Mouse (Mus musculus): ENCODE measurements around the gene Gpr39. TPM values are rescaled to one million over a fixed set of nuclear protein-coding genes. Genes with fewer than 3 reads are reported as not detected.
A peak's percentile ranks its signal among the peaks of the same experiment; 100 is the strongest.

Gpr39 gene
- total RNA-seq, 1 experiment from 2014 or later = not detected

- ATAC-seq (replicated peaks in 1 of 2; ENCODE audit: insufficient read depth in 1 of 2, low FRiP score in 2 of 2, low TSS enrichment in 1 of 2, low read depth in 1 of 2, poor library complexity in 2 of 2, severe bottlenecking in 2 of 2) = no peak
These were observed 233.5 kb downstream of the Gpr39 start for GRCm38 (mm10) chr1:125910211-125910870.

GRCm38 (mm10) chr1:125910871-125911265 lies 234.1 kb downstream of the Gpr39 start:
- ATAC-seq (replicated peaks in 1 of 2; ENCODE audit: insufficient read depth in 1 of 2, low FRiP score in 2 of 2, low TSS enrichment in 1 of 2, low read depth in 1 of 2, poor library complexity in 2 of 2, severe bottlenecking in 2 of 2) = no peak

- ATAC-seq (replicated peaks in 1 of 2; ENCODE audit: insufficient read depth in 1 of 2, low FRiP score in 2 of 2, low TSS enrichment in 1 of 2, low read depth in 1 of 2, poor library complexity in 2 of 2, severe bottlenecking in 2 of 2) = peak; percentile 12 to 30; a peak in 1 of 4 replicates
These were observed 234.6 kb downstream of the Gpr39 start for GRCm38 (mm10) chr1:125911337-125911900.

GRCm38 (mm10) chr1:125911901-125912445 lies 235.2 kb downstream of the Gpr39 start:
- ATAC-seq (replicated peaks in 1 of 2; ENCODE audit: insufficient read depth in 1 of 2, low FRiP score in 2 of 2, low TSS enrichment in 1 of 2, low read depth in 1 of 2, poor library complexity in 2 of 2, severe bottlenecking in 2 of 2) = peak; percentile 42 to 46; a peak in 3 of 4 replicates

- ATAC-seq (replicated peaks in 1 of 2; ENCODE audit: insufficient read depth in 1 of 2, low FRiP score in 2 of 2, low TSS enrichment in 1 of 2, low read depth in 1 of 2, poor library complexity in 2 of 2, severe bottlenecking in 2 of 2) = no peak
These were observed 236.1 kb downstream of the Gpr39 start, which contains the start of gene Lypd1 for GRCm38 (mm10) chr1:125912601-125913600. Gene Lypd1 (minus strand): TSS chr1:125913101.

- ATAC-seq (replicated peaks in 1 of 2; ENCODE audit: insufficient read depth in 1 of 2, low FRiP score in 2 of 2, low TSS enrichment in 1 of 2, low read depth in 1 of 2, poor library complexity in 2 of 2, severe bottlenecking in 2 of 2) = no peak
These were observed 243.9 kb downstream of the Gpr39 start for GRCm38 (mm10) chr1:125920696-125921095.

GRCm38 (mm10) chr1:125923062-125923461 lies 246.3 kb downstream of the Gpr39 start:
- no peak for ATAC-seq (replicated peaks in 1 of 2; ENCODE audit: insufficient read depth in 1 of 2, low FRiP score in 2 of 2, low TSS enrichment in 1 of 2, low read depth in 1 of 2, poor library complexity in 2 of 2, severe bottlenecking in 2 of 2)

Other genes starting within 250 kb of the Gpr39 start
- 606 and 717 TPM in 2 replicates for gene Actr3, start 241.3 kb upstream of the Gpr39 start, total RNA-seq (2017)
- 9.8 and 13.5 TPM in 2 replicates for gene Slc35f5, start 116.4 kb upstream of the Gpr39 start, total RNA-seq (2017)
- gene Lypd1, start 236.1 kb downstream of the Gpr39 start, total RNA-seq (2017) = not detected in 2 replicates

Data from hematopoietic stem cell, adult 5-6 weeks (primary cell).